Mouse (Mus musculus) heart, embryonic 15.5 days (tissue): ENCODE results near the gene Ints3. TPM values are rescaled to one million over a fixed set of nuclear protein-coding genes. Genes with fewer than 3 reads are reported as not detected.

Source experiments
- ATAC-seq: fragments of 200-750 bp; cut with Nextera tagmentation; replicated peaks from 2 replicates; pipeline ENCODE4 v1.8.0; 2017; ENCODE audit warnings: low read depth, moderate TSS enrichment; ENCODE audit not compliant: insufficient number of reproducible peaks, insufficient read depth, low FRiP score
- H3K27ac ChIP-seq: fragments of 300-500 bp; sonication (generic); 2 replicates; pipeline ENCODE4 v1.5.1; 2015; ENCODE audit warnings: mild to moderate bottlenecking, inconsistent platforms
- H3K27me3 ChIP-seq: fragments of 300-500 bp; sonication (generic); 2 replicates; pipeline ENCODE4 v1.6.1; 2015; ENCODE audit warnings: inconsistent platforms
- H3K36me3 ChIP-seq: fragments of 300-500 bp; sonication (generic); 2 replicates; pipeline ENCODE4 v1.6.1; 2015; ENCODE audit warnings: mild to moderate bottlenecking, inconsistent platforms
- H3K4me1 ChIP-seq: fragments of 300-500 bp; sonication (generic); replicated peaks from 2 replicates; pipeline ENCODE4 v1.6.1; 2015; ENCODE audit warnings: inconsistent platforms
- H3K4me2 ChIP-seq: fragments of 300-500 bp; sonication (generic); 2 replicates; pipeline ENCODE4 v1.6.1; 2015; ENCODE audit warnings: inconsistent platforms, mild to moderate bottlenecking, moderate library complexity
- H3K4me3 ChIP-seq: fragments of 300-500 bp; sonication (generic); 2 replicates; pipeline ENCODE4 v1.5.1; 2015; ENCODE audit warnings: mild to moderate bottlenecking, inconsistent platforms
- H3K9ac ChIP-seq: fragments of 300-500 bp; sonication (generic); 2 replicates; pipeline ENCODE4 v1.6.1; 2015; ENCODE audit warnings: mild to moderate bottlenecking, inconsistent platforms
- H3K9me3 ChIP-seq: fragments of 300-500 bp; sonication (generic); replicated peaks from 2 replicates; pipeline ENCODE4 v1.6.1; 2016; ENCODE audit warnings: inconsistent platforms
- WGBS: fragments of 180-500 bp; shearing (Covaris S2); methylation state at CpG from one replicate; pipeline ENCODE4 v1.1.7; 2015; ENCODE audit warnings: mixed read lengths; 5-methylcytosine and 5-hydroxymethylcytosine counted together
- polyA plus RNA-seq: library from polyadenylated mRNA; unstranded; fragments of >200 nt; fragmentation: Nextera tagmentation; extraction: Ambion mirVana; gene quantifications from 2 replicates; pipeline ENCODE4 v1.2.1, GENCODE M21; 2015

The Ints3 gene
- polyA plus RNA-seq, 1 experiment from 2014 or later: 16.7 TPM

GRCm38 (mm10) chr3:90462579-90462978 is 29.2 kb upstream of the Ints3 start:
- peak overlapping the region; percentile 3; the same call in 1 of the 2 replicates for H3K4me3 ChIP-seq
- H3K9ac ChIP-seq: no peak overlapping the region
- H3K36me3 ChIP-seq: 0 out of 2 replicates have a peak, but pooled peaks cover 3% of the 10 kb centered on the region
- H3K9me3 ChIP-seq: no peaks in the 10 kb centered on the region
- H3K4me1 ChIP-seq: peaks cover 30% of the 10 kb centered on the region
- no peak overlapping the region for H3K27ac ChIP-seq
- H3K27me3 ChIP-seq: peaks cover 27% of the 10 kb centered on the region
- 21% methylated on average over 7 of the region's 7 CpGs for WGBS
- no peak for ATAC-seq
- H3K4me2 ChIP-seq: peak overlapping the region; percentile 87

- WGBS: 84% methylated on average over 3 of the region's 3 CpGs
Measured at GRCm38 (mm10) chr3:90461935-90462334, 28.5 kb upstream of the Ints3 start.

GRCm38 (mm10) chr3:90460315-90460714 is 26.9 kb upstream of the Ints3 start:
- peaks cover 17% of the 10 kb centered on the region for H3K4me1 ChIP-seq
- H3K9me3 ChIP-seq: no peaks in the 10 kb centered on the region
- 0 out of 2 replicates have a peak, but pooled peaks cover 3% of the 10 kb centered on the region for H3K36me3 ChIP-seq
- H3K9ac ChIP-seq: no peak overlapping the region
- no peak overlapping the region for H3K27ac ChIP-seq
- ATAC-seq: no peak
- WGBS: 63% methylated on average over 5 of the region's 5 CpGs
- no peak overlapping the region for H3K4me3 ChIP-seq
- H3K27me3 ChIP-seq: peaks cover 23% of the 10 kb centered on the region
- H3K4me2 ChIP-seq: no peak overlapping the region

More at GRCm38 (mm10) chr3:90461935-90462334, 28.5 kb upstream of the Ints3 start:
- Histone ChIP-seq H3K4me2 (no peak overlapping the region), H3K27me3 (peaks cover 27% of the 10 kb centered on the region), H3K27ac (no peak overlapping the region), H3K36me3 (0 out of 2 replicates have a peak, but pooled peaks cover 3% of the 10 kb centered on the region), H3K4me3 (no peak overlapping the region), H3K4me1 (peaks cover 30% of the 10 kb centered on the region), H3K9ac (no peak overlapping the region), H3K9me3 (no peaks in the 10 kb centered on the region)
- no peak for ATAC-seq

GRCm38 (mm10) chr3:90459727-90460126 is 26.3 kb upstream of the Ints3 start:
- 0 out of 2 replicates have a peak, but pooled peaks cover 3% of the 10 kb centered on the region for H3K36me3 ChIP-seq
- no peak for ATAC-seq
- no peaks in the 10 kb centered on the region for H3K9me3 ChIP-seq
- H3K27me3 ChIP-seq: peaks cover 18% of the 10 kb centered on the region
- 80% methylated on average over 9 of the region's 9 CpGs for WGBS
- no peak overlapping the region for H3K9ac ChIP-seq
- H3K4me3 ChIP-seq: no peak overlapping the region
- no peak overlapping the region for H3K27ac ChIP-seq
- no peak overlapping the region for H3K4me2 ChIP-seq
- peaks cover 11% of the 10 kb centered on the region for H3K4me1 ChIP-seq

- Histone ChIP-seq H3K9ac (no peak overlapping the region), H3K27me3 (no peaks in the 10 kb centered on the region), H3K36me3 (0 out of 2 replicates have a peak, but pooled peaks cover 3% of the 10 kb centered on the region), H3K27ac (no peak overlapping the region), H3K4me2 (no peak overlapping the region), H3K4me3 (no peak overlapping the region), H3K4me1 (peaks cover 11% of the 10 kb centered on the region), H3K9me3 (no peaks in the 10 kb centered on the region)
- ATAC-seq: no peak
- WGBS: 87% methylated on average over 14 of the region's 14 CpGs
Measured at GRCm38 (mm10) chr3:90454931-90455330, 21.5 kb upstream of the Ints3 start.

- H3K4me1 ChIP-seq: peaks cover 17% of the 10 kb centered on the region
- 39% methylated on average over 10 of the region's 10 CpGs for WGBS
- H3K9me3 ChIP-seq: no peaks in the 10 kb centered on the region
- H3K36me3 ChIP-seq: no peaks in the 10 kb centered on the region
- peak overlapping the region; percentile 31 for H3K4me3 ChIP-seq
- no peak for ATAC-seq
- H3K27me3 ChIP-seq: no peaks in the 10 kb centered on the region
- H3K9ac ChIP-seq: no peak overlapping the region; the same call in 1 of the 2 replicates
- H3K4me2 ChIP-seq: peak overlapping the region; percentile 44
- peak overlapping the region; percentile 42; the same call in 1 of the 2 replicates for H3K27ac ChIP-seq
Measured at GRCm38 (mm10) chr3:90451396-90452095, 18.1 kb upstream of the Ints3 start.

GRCm38 (mm10) chr3:90450874-90451273 is 17.5 kb upstream of the Ints3 start:
- Histone ChIP-seq H3K27ac (peak overlapping the region; percentile 42; the same call in 1 of the 2 replicates), H3K4me1 (peaks cover 18% of the 10 kb centered on the region), H3K4me2 (peak overlapping the region; percentile 44), H3K4me3 (peak overlapping the region; percentile 31), H3K9ac (no peak overlapping the region), H3K27me3 (no peaks in the 10 kb centered on the region), H3K9me3 (no peaks in the 10 kb centered on the region), H3K36me3 (no peaks in the 10 kb centered on the region)
- ATAC-seq: no peak
- 23% methylated on average over 12 of the region's 12 CpGs for WGBS

- H3K4me1 ChIP-seq: peaks cover 23% of the 10 kb centered on the region
- no peaks in the 10 kb centered on the region for H3K36me3 ChIP-seq
- H3K4me2 ChIP-seq: no peak overlapping the region
- 63% methylated on average over 6 of the region's 6 CpGs for WGBS
- H3K4me3 ChIP-seq: no peak overlapping the region
- peak overlapping the region; percentile 79 for H3K27ac ChIP-seq
- no peaks in the 10 kb centered on the region for H3K9me3 ChIP-seq
- ATAC-seq: no peak
- no peaks in the 10 kb centered on the region for H3K27me3 ChIP-seq
- no peak overlapping the region for H3K9ac ChIP-seq
Measured at GRCm38 (mm10) chr3:90448626-90449025, 15.2 kb upstream of the Ints3 start.

- 45% methylated on average over 7 of the region's 7 CpGs for WGBS
- Histone ChIP-seq H3K4me1 (peaks cover 23% of the 10 kb centered on the region), H3K27me3 (no peaks in the 10 kb centered on the region), H3K9me3 (no peaks in the 10 kb centered on the region), H3K27ac (peak overlapping the region; percentile 79), H3K36me3 (no peaks in the 10 kb centered on the region), H3K4me3 (peak overlapping the region; percentile 39), H3K4me2 (peak overlapping the region; percentile 61), H3K9ac (no peak overlapping the region)
- no peak; the same call in 1 of the 2 replicates for ATAC-seq
Measured at GRCm38 (mm10) chr3:90447123-90447494, 13.7 kb upstream of the Ints3 start.

- peak overlapping the region; percentile 20 for H3K9ac ChIP-seq
- whole genome bisulfite sequencing: 2% methylated on average over 17 of the region's 17 CpGs
- H3K27me3 ChIP-seq: no peaks in the 10 kb centered on the region
Measured at GRCm38 (mm10) chr3:90446389-90447122, 13.1 kb upstream of the Ints3 start.

GRCm38 (mm10) chr3:90445417-90446200 is 12.2 kb upstream of the Ints3 start:
- WGBS: 61% methylated on average over 11 of the region's 11 CpGs
- H3K27me3 ChIP-seq: no peaks in the 10 kb centered on the region
- H3K4me3 ChIP-seq: no peak overlapping the region
- no peak for ATAC-seq
- H3K9ac ChIP-seq: peak overlapping the region; percentile 10; the same call in 1 of the 2 replicates
- no peaks in the 10 kb centered on the region for H3K9me3 ChIP-seq
- H3K4me1 ChIP-seq: peaks cover 13% of the 10 kb centered on the region
- H3K4me2 ChIP-seq: peak overlapping the region; percentile 61
- no peaks in the 10 kb centered on the region for H3K36me3 ChIP-seq
- H3K27ac ChIP-seq: peak overlapping the region; percentile 79

More at GRCm38 (mm10) chr3:90446389-90447122, 13.1 kb upstream of the Ints3 start:
- ATAC-seq: peak; percentile 94
- H3K9me3 ChIP-seq: no peaks in the 10 kb centered on the region
- H3K4me3 ChIP-seq: peak overlapping the region; percentile 39
- peak overlapping the region; percentile 61 for H3K4me2 ChIP-seq
- peaks cover 23% of the 10 kb centered on the region for H3K4me1 ChIP-seq
- peak overlapping the region; percentile 79 for H3K27ac ChIP-seq
- no peaks in the 10 kb centered on the region for H3K36me3 ChIP-seq
